Comparison of ENCODE assay signal across 20 mouse cellular contexts in genomic region chr10:91361621-91362020, GRCm38 (mm10).
DNase-seq lines count a peak whose midpoint lies in the region; ATAC-seq lines count a peak whose summit lies in the region.
"Had no signal": no experiment of that assay in that cellular context is flagged by ENCODE, and none has a peak within 500 bp of the region (broad histone marks: within the 10 kb centered on the region; RNA-seq: fewer than 3 reads in every experiment).

No protein-coding gene starts in this region.

- DNase-seq in hindbrain, embryonic 11.5 days (ENCODE audit: low spot score) = no peak
- DNase-seq in hindbrain, embryonic 10.5 days (ENCODE audit: low spot score) = no peak
- DNase-seq in kidney, adult 9 months = no peak
- no peak for DNase-seq in limb, embryonic 10.5 days (ENCODE audit: low spot score)
- DNase-seq in frontal cortex, adult 2 months (ENCODE audit: extremely low spot score in 1 of 2, low spot score in 1 of 2) = no peak
- DNase-seq: adrenal gland, adult 2 months; adrenal gland, postnatal 10 days; adrenal gland, postnatal 25 days; cerebellum, adult 11 months; cerebellum, adult 18-20 months; cerebellum, adult 8-10 months; cerebellum, adult 9-11 months; cerebellum, postnatal 14 days; cerebellum, postnatal 36 days; embryo, embryonic 11 days; forebrain, postnatal 0 days had no signal

- WGBS in hindbrain, embryonic 11.5 days = 91% methylated on average over 2 of the region's 2 CpGs
- 89% methylated on average over 2 of the region's 2 CpGs for whole genome bisulfite sequencing in hindbrain, embryonic 10.5 days
- WGBS in kidney, embryonic 15.5 days = 83% methylated on average over 2 of the region's 2 CpGs
- WGBS in limb, embryonic 13.5 days = 75% methylated on average over 2 of the region's 2 CpGs
- WGBS in limb, embryonic 10.5 days = 69% methylated on average over 2 of the region's 2 CpGs

- no peaks in the 10 kb centered on the region for H3K36me3 ChIP-seq in hindbrain, embryonic 11.5 days (ENCODE audit: control insufficient read depth, insufficient read depth, low read length)
- no peaks in the 10 kb centered on the region for H3K36me3 ChIP-seq in hindbrain, embryonic 10.5 days
- no peaks in the 10 kb centered on the region for H3K36me3 ChIP-seq in kidney, embryonic 15.5 days
- H3K36me3 ChIP-seq in limb, embryonic 13.5 days = no peaks in the 10 kb centered on the region
- H3K36me3 ChIP-seq in limb, embryonic 10.5 days = no peaks in the 10 kb centered on the region
- H3K36me3 ChIP-seq: forebrain, embryonic 15.5 days had no signal

- H3K27ac ChIP-seq in hindbrain, embryonic 11.5 days (ENCODE audit: low read depth, low read length) = no peak overlapping the region
- no peak overlapping the region for H3K27ac ChIP-seq in hindbrain, embryonic 10.5 days
- no peak overlapping the region for H3K27ac ChIP-seq in kidney, embryonic 15.5 days
- no peak overlapping the region for H3K27ac ChIP-seq in limb, embryonic 13.5 days
- no peak overlapping the region for H3K27ac ChIP-seq in limb, embryonic 10.5 days
- H3K27ac ChIP-seq: forebrain, embryonic 13.5 days; forebrain, embryonic 15.5 days had no signal

- ATAC-seq in hindbrain, embryonic 11.5 days (ENCODE audit: low FRiP score) = 0 out of 2 replicates have a peak, but pooled peaks have one; percentile 10
- 0 out of 2 replicates have a peak, but pooled peaks have one; percentile 33 for ATAC-seq in kidney, embryonic 15.5 days (replicated peaks; ENCODE audit: low FRiP score)
- ATAC-seq in limb, embryonic 13.5 days (ENCODE audit: low FRiP score, low read depth) = peak; percentile 61; the same call in 1 of the 2 replicates
- ATAC-seq: forebrain, embryonic 13.5 days; forebrain, embryonic 15.5 days; forebrain, postnatal 0 days had no signal

- H3K4me3 ChIP-seq in hindbrain, embryonic 11.5 days (ENCODE audit: low read depth, low read length) = no peak overlapping the region
- no peak overlapping the region for H3K4me3 ChIP-seq in hindbrain, embryonic 10.5 days
- no peak overlapping the region for H3K4me3 ChIP-seq in kidney, embryonic 15.5 days (replicated peaks)
- H3K4me3 ChIP-seq in limb, embryonic 13.5 days = no peak overlapping the region
- no peak overlapping the region for H3K4me3 ChIP-seq in limb, embryonic 10.5 days
- H3K4me3 ChIP-seq: forebrain, embryonic 13.5 days; forebrain, embryonic 15.5 days had no signal

- no peak overlapping the region for H3K4me2 ChIP-seq in hindbrain, embryonic 11.5 days (replicated peaks; ENCODE audit: low read depth, low read length)
- no peak overlapping the region for H3K4me2 ChIP-seq in kidney, embryonic 15.5 days
- no peak overlapping the region for H3K4me2 ChIP-seq in limb, embryonic 13.5 days (replicated peaks)
- H3K4me2 ChIP-seq: forebrain, embryonic 13.5 days; forebrain, embryonic 15.5 days had no signal

- no peaks in the 10 kb centered on the region for H3K4me1 ChIP-seq in hindbrain, embryonic 11.5 days (replicated peaks; ENCODE audit: control insufficient read depth, insufficient read depth, low read length)
- no peaks in the 10 kb centered on the region for H3K4me1 ChIP-seq in hindbrain, embryonic 10.5 days (replicated peaks)
- H3K4me1 ChIP-seq in kidney, embryonic 15.5 days = no peaks in the 10 kb centered on the region
- H3K4me1 ChIP-seq in limb, embryonic 13.5 days = no peaks in the 10 kb centered on the region
- H3K4me1 ChIP-seq in limb, embryonic 10.5 days = no peaks in the 10 kb centered on the region
- H3K4me1 ChIP-seq: forebrain, embryonic 13.5 days; forebrain, embryonic 15.5 days had no signal

- H3K9ac ChIP-seq in hindbrain, embryonic 11.5 days (ENCODE audit: low read depth, low read length) = no peak overlapping the region
- H3K9ac ChIP-seq in kidney, embryonic 15.5 days = no peak overlapping the region
- H3K9ac ChIP-seq in limb, embryonic 13.5 days = no peak overlapping the region
- H3K9ac ChIP-seq: forebrain, embryonic 13.5 days; forebrain, embryonic 15.5 days; forebrain, postnatal 0 days had no signal

- H3K9me3 ChIP-seq in hindbrain, embryonic 11.5 days (ENCODE audit: control insufficient read depth, low read length) = no peaks in the 10 kb centered on the region
- H3K9me3 ChIP-seq in hindbrain, embryonic 10.5 days = no peaks in the 10 kb centered on the region
- no peaks in the 10 kb centered on the region for H3K9me3 ChIP-seq in kidney, embryonic 15.5 days (replicated peaks)
- H3K9me3 ChIP-seq in limb, embryonic 13.5 days = no peaks in the 10 kb centered on the region
- H3K9me3 ChIP-seq in limb, embryonic 10.5 days (replicated peaks) = no peaks in the 10 kb centered on the region
- H3K9me3 ChIP-seq: forebrain, embryonic 13.5 days; forebrain, embryonic 15.5 days had no signal

- no peaks in the 10 kb centered on the region for H3K27me3 ChIP-seq in hindbrain, embryonic 11.5 days (ENCODE audit: control insufficient read depth, insufficient read depth, low read length)
- no peaks in the 10 kb centered on the region for H3K27me3 ChIP-seq in hindbrain, embryonic 10.5 days (ENCODE audit: insufficient read depth, poor library complexity, severe bottlenecking)
- H3K27me3 ChIP-seq in kidney, embryonic 15.5 days = no peaks in the 10 kb centered on the region
- no peaks in the 10 kb centered on the region for H3K27me3 ChIP-seq in limb, embryonic 13.5 days
- H3K27me3 ChIP-seq in limb, embryonic 10.5 days (ENCODE audit: low read depth, poor library complexity, severe bottlenecking) = no peaks in the 10 kb centered on the region
- H3K27me3 ChIP-seq: forebrain, embryonic 13.5 days; forebrain, embryonic 15.5 days had no signal

Comparison
In these comparisons a context has a peak if more than half of its experiments do, and no peak if none do; other contexts are left out.
1. ATAC-seq: peak in every context shown above with its lines; median percentile 61 in limb, embryonic 13.5 days; 33 in kidney, embryonic 15.5 days; 10 in hindbrain, embryonic 11.5 days.